Mouse (Mus musculus) gastrocnemius, postnatal 14 days (tissue): ENCODE results near the gene Thra. TPM values are rescaled to one million over a fixed set of nuclear protein-coding genes. Genes with fewer than 3 reads are reported as not detected.
A peak's percentile ranks its signal among the peaks of the same experiment; 100 is the strongest.

Experiments
- DNase-seq: peaks from one replicate; pipeline ENCODE4 v3.0.0; 2021; ENCODE audit warnings: mixed read lengths
- intact Hi-C: fragments of 180-260 bp; cut with DNase I; formaldehyde crosslinking; loops from one replicate; pipeline ENCODE4 v1.15.1; 2025; ENCODE audit warnings: low total_unique reads
- total RNA-seq, 2 experiments: library from RNA; stranded (reverse); gene quantifications; 2 replicates each; pipeline ENCODE4 v1.2.3; 2021

Gene Thra
- total RNA-seq, 2 experiments from 2014 or later: 91.8 to 106 TPM

DNA sequence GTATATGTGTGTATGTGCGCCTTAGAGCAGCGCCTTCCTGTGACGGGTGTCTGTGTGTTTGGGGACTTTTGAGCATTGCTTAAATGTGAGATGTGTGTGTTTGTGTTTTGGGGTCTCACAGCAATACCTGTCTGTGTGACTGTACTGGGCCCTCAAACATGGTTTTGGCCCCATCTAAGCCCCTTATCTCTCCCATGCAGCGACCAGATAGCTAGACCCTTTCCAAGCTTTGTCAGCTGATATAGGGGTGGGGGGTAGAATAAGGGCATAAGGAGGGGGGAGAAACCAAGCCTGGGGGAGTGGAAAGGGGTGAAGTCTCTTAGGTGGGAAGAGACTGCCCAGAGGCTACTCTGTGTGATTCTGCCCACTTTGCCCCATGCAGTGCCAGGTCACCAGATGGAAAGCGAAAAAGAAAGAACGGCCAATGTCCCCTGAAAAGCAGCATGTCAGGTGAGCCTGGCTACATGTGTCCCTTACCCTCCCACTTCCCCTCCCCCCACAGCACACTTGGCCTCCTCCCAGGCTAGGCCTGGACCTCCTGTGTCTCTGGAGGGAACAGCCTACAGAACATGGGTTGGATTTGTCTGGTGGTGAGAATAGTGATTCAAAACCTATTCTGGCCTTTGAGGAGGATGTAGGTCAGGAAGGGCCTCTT is 15.4 kb downstream of the Thra start:
- no peak for DNase-seq
- intact Hi-C loops: no loop called here

DNA sequence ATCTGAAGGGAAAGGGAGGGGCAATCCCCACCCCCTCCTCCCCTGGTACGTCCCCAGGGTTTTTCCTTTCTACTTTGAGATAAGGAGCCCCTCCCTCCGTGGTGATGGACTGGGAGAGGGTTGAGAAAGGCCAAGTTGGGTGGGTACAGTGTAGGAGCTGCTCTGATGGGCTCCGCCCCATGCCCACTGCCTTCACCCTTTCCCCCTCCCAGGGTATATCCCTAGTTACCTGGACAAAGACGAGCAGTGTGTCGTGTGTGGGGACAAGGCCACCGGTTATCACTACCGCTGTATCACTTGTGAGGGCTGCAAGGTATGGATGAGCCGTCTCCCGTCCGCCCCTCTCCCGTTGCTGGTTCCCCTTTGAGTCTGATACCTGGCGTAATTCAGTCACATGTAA is 16.3 kb downstream of the Thra start:
- no peak for DNase-seq
- intact Hi-C loops: no loop called here

DNA sequence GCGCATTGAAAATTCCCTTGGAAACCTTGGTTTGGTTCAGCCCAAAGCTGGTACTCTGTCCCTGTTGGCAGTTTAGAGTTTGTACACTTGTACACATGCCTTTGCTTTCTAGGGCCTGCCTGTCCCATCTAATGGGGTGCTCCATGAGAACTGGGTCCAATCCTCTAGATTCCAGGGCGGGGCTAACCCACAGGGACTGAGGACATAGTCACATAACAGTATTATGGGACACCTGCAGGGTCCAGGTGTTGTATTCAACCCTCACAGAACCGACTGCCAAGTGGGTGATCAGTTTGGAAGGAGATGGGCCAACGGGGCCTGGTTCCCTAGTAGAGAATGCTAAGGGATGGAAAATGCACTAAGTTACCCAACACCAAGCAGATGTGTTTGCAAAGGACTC is 21.5 kb downstream of the Thra start:
- no peak for DNase-seq
- intact Hi-C loops: no loop called here

DNA sequence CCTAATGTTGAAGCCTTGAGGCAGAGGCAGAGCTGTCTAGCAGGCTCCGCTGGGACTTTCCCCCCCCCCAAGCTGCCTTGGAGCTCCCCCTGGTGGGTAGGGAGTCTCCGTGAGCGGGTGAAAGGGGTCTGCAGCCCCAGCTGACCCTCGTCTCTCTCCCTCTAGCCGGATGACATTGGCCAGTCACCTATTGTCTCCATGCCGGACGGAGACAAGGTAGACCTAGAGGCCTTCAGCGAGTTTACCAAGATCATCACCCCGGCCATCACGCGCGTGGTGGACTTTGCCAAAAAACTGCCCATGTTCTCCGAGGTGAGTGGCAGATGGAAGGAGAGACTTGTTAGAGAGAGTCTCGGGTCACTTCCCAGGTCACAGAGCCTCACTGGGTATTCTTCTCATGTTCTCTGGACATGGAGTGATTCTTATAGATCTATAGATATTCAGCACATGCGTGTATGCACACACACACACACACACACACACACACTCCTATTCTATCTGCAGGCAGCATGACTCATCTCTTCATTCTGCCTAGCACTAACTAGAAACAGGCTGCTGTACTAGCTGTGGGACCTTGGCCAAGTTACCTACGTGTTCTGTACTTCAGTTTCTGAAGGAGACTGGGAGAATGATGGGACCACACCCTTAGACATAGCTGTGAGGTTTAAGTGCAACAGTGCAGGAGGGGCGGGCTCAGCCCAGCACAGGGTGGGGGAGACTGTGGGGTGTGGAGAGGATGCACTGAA is 22.5 kb downstream of the Thra start:
- intact Hi-C loops: no loop called here
- no peak for DNase-seq

DNA sequence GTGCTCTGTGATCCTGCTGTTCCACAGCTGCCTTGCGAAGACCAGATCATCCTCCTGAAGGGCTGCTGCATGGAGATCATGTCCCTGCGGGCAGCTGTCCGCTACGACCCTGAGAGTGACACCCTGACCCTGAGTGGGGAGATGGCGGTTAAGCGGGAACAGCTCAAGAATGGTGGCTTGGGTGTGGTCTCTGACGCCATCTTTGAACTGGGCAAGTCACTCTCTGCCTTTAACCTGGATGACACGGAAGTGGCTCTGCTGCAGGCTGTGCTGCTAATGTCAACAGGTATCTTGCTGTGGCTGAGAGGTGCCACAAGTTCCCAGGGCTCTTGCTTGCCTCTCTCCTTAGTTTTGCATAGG is 23.0 kb downstream of the Thra start:
- DNase-seq: no peak
- intact Hi-C loops: no loop called here

DNA sequence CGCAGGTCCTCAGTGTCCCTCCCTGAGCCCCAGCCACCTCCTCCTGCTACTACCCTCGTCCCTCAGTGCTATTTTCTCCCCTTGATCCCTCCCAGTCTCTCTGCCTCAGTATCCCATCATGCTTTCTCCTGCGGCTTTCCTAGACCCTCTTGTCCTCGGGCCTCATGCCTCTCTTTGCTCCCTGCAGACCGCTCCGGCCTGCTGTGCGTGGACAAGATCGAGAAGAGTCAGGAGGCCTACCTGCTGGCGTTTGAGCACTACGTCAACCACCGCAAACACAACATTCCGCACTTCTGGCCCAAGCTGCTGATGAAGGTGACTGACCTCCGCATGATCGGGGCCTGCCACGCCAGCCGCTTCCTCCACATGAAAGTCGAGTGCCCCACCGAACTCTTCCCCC is 23.7 kb downstream of the Thra start:
- intact Hi-C loops: no loop called here
- no peak for DNase-seq

DNA sequence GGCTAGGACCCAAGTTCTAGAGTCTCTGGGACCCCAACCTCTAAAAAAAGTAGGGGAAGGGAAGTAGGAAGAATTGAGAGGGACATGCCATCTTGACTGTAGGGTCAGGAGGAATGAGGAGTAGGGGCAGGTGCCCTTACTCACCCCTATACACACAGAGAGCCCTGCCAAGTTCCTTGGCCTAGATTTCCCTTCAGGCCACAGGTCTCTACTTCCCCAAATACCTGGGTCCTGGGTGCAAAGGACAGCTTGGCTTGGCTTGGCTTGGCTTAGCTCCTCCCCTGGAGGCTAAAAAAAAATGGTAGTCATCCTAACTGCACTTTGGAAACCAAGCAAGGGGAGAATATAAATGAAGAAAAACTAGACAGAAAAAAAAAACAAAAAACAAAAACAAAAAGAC is 24.3 kb downstream of the Thra start:
- intact Hi-C loops: no loop called here
- DNase-seq: no peak

DNA sequence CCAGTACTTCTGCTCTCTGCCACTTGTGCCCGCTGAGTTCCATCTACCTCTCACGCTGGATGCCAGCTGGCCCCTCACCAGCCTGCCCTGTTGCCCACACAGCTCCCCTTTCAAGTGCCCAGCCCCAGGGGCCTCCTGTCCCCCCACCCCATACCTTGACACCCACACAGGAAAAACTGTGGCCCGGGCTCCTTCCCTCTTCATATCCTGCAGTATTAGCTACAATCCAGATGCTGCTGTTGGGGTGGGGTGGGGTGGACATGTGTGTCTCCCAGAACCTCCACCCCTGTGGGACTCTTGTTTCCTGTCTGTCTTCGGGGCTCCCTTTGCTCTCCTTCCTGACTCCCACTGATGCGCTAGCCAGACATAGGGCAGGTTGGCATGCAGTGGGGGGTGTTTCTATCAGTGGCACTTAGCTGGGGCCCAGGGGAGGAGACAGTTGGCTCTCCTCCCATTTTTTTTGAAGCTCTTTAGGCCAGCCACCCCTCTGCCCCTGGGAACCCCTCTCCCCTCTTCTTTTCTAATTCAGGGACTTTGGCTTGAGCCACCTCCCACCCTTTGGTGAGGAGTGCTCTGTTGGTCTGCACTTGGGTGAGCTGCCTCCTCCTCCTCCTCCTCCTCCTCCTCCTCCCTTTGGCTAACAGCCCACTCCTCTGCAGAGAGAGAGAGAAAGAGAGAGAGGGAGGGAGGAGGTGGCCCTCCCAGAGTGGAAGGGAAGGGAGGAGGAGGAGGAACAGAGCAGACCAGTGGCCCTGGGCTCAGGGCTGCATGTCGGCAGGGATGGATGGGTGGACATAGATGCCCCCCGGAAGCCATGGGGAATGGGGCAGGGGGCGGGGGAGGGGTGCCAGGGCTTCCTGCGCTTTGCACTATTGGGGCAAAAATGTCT is 25.2 kb downstream of the Thra start:
- peak; percentile 57 for DNase-seq
- intact Hi-C loops: no loop called here

DNA sequence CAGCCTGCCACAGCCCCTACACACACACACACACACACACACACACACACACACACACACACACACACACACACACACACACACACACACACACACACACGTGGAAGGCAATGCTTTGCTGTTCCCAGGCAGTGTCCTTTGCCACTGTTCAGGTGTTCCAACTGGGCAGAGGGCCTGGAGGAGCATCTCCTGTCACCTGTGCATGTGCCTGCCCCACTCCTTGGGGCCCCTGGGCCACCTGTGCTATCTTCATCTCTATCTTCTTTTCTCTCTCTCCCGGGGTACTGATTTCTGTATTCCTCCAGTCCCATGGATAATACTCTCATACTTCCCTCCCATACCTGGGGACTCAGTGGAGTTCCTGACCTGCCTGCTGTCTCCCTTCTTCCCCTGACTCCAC is 25.9 kb downstream of the Thra start:
- intact Hi-C loops: no loop called here
- no peak for DNase-seq

- DNase-seq: no peak
Measured at GRCm38 (mm10) chr11:98766816-98767215, 26.4 kb downstream of the Thra start.

GRCm38 (mm10) chr11:98767276-98767675 is 26.8 kb downstream of the Thra start:
- intact Hi-C loops: no loop called here
- DNase-seq: peak; percentile 61

More at GRCm38 (mm10) chr11:98766816-98767215, 26.4 kb downstream of the Thra start:
- intact Hi-C loops: no loop called here

DNA sequence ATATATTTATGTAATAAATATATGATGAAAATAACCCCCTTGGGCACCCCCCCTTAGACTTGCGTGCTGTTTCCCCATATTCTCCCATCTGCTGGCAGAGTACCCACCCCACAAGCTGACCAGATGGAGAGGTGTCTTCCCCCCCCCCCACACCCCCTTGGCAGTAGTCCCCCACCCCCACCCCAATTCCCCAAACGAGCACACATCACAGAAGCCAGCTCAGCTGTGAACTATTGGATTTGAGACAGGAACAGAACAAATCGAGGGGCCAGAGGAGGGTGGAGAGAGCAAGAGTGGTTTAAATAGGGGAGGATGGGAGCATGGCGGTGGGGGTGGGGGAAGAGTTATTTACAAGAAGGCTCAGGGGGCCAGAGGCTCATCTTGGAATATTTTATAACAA is 27.3 kb downstream of the Thra start:
- intact Hi-C loops: no loop called here
- DNase-seq: no peak

DNA sequence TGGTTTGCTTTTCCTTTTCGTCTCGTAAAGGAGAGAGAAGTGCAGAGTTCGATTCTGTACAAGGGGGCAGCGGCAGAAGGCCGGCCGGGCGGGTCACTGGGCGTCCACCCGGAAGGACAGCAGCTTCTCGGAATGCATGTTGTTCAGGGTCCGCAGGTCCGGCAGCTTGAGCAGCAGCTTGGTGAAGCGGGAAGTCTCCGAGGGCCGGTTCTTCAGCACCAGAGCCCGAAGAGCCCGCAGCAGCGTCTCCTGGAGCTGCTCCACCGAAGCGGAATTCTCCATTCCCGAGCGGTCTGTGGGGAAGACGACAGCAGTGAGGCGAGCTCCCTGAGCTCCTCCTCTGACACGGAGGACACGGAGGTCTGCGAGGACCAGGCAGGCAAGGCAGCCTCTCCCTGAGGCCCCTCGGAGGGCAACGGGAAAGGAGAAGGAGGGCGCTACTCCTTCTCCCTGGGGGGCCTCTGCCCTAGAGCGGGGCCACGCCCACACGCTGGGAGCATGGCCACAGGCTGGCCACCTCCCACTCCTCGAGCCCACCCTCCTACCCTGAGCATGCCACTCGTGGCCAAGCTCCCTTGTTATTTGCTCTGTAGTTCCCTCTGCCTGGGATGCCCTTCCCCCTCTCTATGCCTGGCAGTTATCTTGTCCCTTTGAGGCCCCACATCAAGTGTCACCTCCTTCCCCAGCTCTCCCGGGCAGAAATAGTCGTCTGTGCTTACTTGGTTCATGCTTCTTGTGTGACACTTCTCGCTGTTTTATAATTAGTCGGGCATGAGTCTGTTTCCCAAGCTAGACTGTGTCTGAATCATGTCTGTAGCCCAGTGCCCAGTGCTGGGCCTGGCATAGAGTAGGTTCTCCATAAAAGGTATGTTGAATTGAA is 27.9 kb downstream of the Thra start:
- intact Hi-C loops: no loop called here
- DNase-seq: peak; percentile 47

- intact Hi-C loops: no loop called here
- DNase-seq: peak; percentile 39
Measured at GRCm38 (mm10) chr11:98769007-98769954, 28.8 kb downstream of the Thra start.

- intact Hi-C loops: no loop called here
- peak; percentile 41 for DNase-seq
Measured at GRCm38 (mm10) chr11:98770096-98770975, 29.9 kb downstream of the Thra start.

- intact Hi-C loops: no loop called here
Measured at GRCm38 (mm10) chr11:98771131-98771530, 30.7 kb downstream of the Thra start.

GRCm38 (mm10) chr11:98771844-98772525 is 31.5 kb downstream of the Thra start:
- DNase-seq: peak; percentile 53
- intact Hi-C loops: no loop called here

More at GRCm38 (mm10) chr11:98771131-98771530, 30.7 kb downstream of the Thra start:
- DNase-seq: no peak
